Mouse (Mus musculus) embryo, embryonic 10.5 days (tissue): ENCODE measurements around the gene Kcnj12.

ENCODE experiments used
- DNase-seq: peaks from one replicate; pipeline ENCODE4 v3.0.0-alpha.2; 2015; ENCODE audit warnings: low spot score

The Kcnj12 gene

DNA sequence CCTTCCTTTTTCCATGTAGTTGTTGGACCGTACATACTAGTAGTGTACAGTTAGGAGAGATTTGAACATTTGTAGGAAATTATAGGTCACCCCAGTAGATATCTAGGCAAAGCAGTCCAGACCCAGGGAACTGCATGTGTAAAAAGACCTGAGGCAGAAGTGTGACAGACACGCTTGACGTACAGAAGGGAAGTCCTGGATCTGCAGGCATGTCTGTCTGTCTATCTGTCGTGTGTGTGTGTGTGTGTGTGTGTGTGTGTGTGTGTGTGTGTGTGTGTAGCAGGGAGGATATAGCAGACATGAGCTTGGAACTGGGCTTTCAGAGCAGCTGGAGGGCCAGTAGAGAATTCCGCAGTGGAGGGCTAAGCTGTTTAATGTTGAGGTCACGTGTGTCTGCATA, 87.3 kb downstream of the Kcnj12 start:
- no peak for DNase-seq

- DNase-seq = no peak
Observed at GRCm38 (mm10) chr11:61110113-61110512, 87.7 kb downstream of the Kcnj12 start.

DNA sequence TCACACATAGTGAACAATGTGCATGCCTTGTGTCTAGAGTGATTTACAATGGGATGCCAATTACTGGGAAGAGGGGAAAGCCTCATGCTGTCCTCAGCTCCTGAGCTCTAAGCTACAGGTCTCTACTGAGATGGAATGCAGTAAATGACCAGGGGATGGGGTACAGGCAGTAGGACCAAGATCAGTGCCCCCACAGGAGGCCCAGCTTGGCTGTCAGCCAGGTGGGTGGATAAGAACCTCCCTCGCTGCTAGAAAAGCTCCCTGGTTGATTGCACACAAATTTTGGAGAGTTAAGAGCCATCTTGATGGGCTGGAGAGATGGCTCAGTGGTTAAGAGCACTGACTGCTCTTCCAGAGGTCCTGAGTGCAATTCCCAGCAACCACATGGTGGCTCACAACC, 88.6 kb downstream of the Kcnj12 start:
- no peak for DNase-seq

GRCm38 (mm10) chr11:61111472-61111871, 89.1 kb downstream of the Kcnj12 start:
- no peak for DNase-seq

DNA sequence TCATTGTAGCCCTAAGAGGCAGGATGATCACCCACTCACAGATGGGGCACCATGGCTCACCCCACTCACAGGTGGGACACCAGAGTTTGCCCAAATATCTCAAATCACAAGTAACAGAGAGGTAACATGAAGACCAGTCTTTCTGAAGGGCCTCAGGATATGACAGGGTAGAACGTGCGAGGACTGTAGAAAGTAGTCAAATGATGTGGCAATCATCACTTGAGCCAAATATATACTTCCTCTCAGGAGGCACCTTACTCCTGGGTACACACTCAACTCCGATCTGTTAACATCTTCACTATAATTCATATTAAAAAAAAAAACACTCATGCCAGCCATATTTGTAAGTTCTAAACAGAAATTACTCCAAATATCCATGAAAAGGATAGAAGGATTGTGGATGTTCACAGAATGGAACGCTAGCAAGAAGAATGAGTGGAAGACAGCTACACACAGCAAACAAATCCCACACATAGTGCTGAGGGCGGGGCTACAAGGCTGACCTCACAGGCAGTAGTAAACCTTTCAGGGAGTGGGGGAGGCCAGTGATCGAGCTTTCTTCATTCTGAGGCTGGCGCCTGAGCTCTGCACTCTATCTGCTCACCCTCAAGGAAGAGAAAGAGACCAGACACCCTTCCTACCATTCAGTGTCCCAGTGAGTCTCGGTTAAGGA, 90.1 kb downstream of the Kcnj12 start:
- DNase-seq = no peak

DNA sequence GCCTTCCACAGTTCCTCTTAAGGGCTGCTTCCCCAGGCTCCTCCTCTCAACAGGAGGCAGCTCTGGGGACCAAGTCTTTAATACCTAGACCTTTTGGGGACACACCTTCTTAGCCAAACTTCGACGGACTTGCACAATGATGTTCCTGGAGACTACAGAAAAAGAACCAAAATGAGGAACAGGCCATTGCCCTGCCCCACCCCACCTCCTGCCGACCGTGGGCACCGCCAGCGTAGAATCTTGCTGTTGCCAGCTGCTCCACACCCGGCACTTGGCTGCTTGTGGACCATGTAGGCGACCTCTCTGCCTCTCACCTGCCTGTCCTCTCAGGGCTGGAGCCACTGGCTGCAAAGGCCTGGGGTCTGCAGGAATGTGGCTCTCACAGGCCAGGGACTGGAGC, 93.9 kb downstream of the Kcnj12 start:
- no peak for DNase-seq

DNA sequence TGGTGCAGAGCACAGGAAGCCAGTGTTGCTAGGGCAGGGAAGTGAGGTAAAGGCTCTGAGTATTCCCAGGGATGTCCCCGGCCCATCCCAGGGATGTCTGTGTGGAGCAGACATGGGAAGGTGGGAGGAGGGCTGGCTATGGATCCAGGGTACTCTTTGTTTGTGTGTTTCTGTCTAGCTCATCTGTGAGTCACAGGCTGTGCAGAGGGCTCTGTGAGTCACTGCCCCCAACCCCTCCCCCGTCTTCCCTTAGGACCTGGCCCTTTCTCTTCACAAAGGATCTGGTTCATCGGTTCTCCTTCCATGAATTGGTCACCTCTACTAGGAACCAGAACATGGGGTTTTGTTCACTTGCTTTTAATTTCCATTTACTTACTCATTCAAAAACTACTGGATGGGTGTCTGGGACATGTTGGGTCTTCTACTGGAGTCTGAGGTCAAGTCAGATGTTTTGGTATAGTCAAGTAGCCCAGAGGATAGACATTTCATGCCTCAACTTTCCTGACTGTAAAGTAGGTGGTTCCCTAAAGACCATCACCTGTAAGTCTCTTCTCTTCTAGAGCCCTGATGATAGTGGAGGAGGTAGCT, 97.7 kb downstream of the Kcnj12 start:
- DNase-seq = no peak
